Mouse (Mus musculus) ES-E14 (cell line): ENCODE measurements around the gene Usp13.

Experiments used
- CHD2 ChIP-seq: IDR thresholded peaks from 2 replicates; pipeline ENCODE4 v1.6.1; 2014; ENCODE audit warnings: mild to moderate bottlenecking, low read depth, low read length, inconsistent platforms
- HCFC1 ChIP-seq: IDR thresholded peaks from 2 replicates; pipeline ENCODE4 v1.6.1; 2012; ENCODE audit warnings: low read length, inconsistent platforms, borderline replicate concordance; ENCODE audit not compliant: insufficient read depth
- MAFK ChIP-seq: IDR thresholded peaks from 2 replicates; pipeline ENCODE4 v1.6.1; 2014; ENCODE audit warnings: mild to moderate bottlenecking, low read depth, low read length, inconsistent platforms; ENCODE audit not compliant: insufficient read depth
- ZC3H11A ChIP-seq: IDR thresholded peaks from 2 replicates; pipeline ENCODE4 v1.6.1; 2012; ENCODE audit warnings: low read depth, mild to moderate bottlenecking, inconsistent platforms, low read length, borderline replicate concordance
- ZNF384 ChIP-seq: IDR thresholded peaks from 2 replicates; pipeline ENCODE4 v1.6.1; 2012; ENCODE audit warnings: low read depth, low read length, inconsistent platforms

GRCm38 (mm10) chr3:32903462-32903861 is 86.1 kb downstream of the Usp13 start:
- no peak for TF ChIP-seq ZC3H11A
- no peak for TF ChIP-seq MAFK
- no peak for TF ChIP-seq CHD2
- no peak for TF ChIP-seq ZNF384
- TF ChIP-seq HCFC1, result no peak
